Mouse (Mus musculus): ENCODE results near the gene Gm3147.
"Not testable (repeated sequence)": the region's sequence is repeated elsewhere in the genome, so short reads cannot be mapped to it uniquely, and the experiment has no call there.

Gene Gm3147

GRCm38 (mm10) chr5:94616242-94616641 is at the start of gene Gm3147:
Gene Gm3147 (minus strand): TSS chr5:94616342.
- DNase-seq (ENCODE audit: extremely low spot score), result not testable (repeated sequence)

DNA sequence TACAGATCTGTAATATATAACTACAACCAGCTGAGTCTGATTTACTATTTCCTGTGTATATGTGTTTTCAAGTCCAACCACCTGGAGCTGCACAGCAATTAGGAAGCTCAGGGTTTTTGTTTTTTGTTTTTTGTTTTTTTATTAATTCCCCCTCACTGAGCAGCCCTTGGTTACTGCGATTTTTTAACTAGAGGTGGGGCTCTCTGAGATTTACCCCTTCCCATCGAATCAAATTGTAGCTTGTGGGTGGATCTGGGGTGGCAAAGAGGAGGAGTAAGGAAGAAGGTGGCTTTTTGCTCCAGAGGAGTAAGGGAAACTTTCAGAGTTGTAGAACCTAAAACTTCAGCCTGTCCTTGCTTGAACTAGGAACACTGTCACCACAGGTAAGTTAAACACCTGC is 31.9 kb upstream of the Gm3147 start, which contains the start of gene Gm6205:
Gene Gm6205 (plus strand): TSS at position 301 of the 400 bp plus-strand sequence.
- not testable (repeated sequence) for DNase-seq (ENCODE audit: extremely low spot score)

DNA sequence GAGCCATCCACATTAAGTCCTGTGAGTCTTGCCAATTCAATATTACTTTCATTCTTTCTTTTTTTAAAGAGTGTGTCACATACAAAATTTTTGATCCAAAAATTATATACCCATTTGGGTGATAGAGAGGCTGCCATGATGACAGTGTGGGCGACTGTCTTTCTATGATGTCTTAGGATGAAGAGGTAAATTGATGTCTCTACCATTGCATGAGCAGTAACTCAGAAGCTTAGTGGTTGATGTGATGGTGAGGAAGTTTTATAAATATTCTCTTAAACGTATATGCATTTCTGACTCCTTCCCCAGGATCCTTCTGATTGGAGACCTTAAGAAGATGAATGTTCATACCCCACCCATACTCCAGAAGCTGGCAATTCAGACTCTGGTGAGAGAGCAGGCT is 7.5 kb upstream of the Gm3147 start, which contains the start of gene Gm6509:
Gene Gm6509 (plus strand): TSS at position 301 of the 400 bp plus-strand sequence.
- not testable (repeated sequence) for DNase-seq (ENCODE audit: extremely low spot score)
